Mouse (Mus musculus) thymus, postnatal 4 days (tissue): Measurements from ENCODE around the gene Bpifb3.

ENCODE experiments used
- DNase-seq: peaks from one replicate; pipeline ENCODE4 v3.0.0; 2021

Gene Bpifb3

DNA sequence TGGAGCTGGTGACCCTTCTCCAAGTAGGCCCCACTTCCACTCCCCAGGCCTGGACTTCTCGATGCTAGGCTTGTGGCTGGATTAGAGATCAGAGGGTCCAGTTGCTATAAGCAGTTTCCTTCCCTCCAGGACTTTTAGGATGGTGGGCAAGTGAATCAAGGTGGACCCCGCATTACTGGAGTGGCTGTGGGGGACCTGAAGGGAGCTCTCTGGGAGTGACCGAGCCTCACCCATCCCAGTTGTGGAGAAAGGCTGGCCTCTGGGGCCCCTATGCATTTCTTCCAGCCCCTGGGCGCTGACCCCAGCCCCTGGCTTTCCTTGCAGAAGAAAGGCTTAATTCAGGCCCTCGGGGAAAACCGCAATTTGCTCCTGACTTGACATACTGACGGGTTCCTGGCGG, at the start of gene Bpifb3:
TSS of gene Bpifb3 (plus strand) at position 301 of the 400 bp plus-strand sequence.
- no peak for DNase-seq

DNA sequence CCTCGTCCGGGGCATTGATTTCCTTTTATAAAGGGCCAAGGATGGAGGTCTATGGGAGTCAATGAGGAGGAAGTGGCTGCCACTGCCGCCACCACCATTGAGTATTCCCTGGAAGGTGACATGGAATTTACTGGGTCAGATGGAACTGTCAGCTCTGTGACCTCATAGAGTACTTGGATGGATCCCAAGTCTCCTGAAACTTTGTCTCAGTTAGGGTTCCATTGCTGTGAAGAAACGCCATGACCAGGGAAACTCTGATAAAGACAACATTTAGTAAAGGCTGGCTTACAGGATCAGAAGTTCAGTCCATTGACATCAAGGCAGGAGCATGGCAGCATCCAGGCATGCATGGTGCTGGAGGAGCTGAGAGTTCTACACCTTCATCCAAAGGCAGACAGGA, 47.0 kb upstream of the Bpifb3 start, which contains the start of gene Sun5:
TSS of gene Sun5 (minus strand) at position 101 of the 400 bp plus-strand sequence.
- DNase-seq = no peak

GRCm38 (mm10) chr2:153874745-153875144, 43.3 kb upstream of the Bpifb3 start, which contains the start of gene Bpifb2:
Bpifb2 (plus strand) TSS chr2:153875045.
- DNase-seq = no peak

DNA sequence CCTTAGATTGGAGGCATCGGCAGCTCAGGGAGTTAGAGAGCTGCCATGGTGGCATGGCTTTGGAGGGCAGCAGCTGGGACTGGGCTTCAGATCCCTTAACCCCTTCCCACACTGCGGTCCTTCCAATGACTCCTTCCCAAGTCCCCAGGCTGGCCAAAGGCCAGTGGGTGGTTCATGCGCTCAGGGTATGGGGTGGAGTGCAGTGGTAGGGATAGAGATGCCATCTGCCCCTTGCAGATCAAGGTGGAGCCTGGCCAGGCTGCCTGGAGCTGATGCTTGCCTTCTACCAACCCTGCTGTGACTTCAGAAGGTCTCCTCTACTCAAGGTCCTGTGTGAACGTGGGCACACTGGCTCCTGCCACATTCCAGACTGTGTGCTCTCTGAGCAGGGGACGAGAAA, 18.9 kb upstream of the Bpifb3 start:
- DNase-seq = no peak

DNA sequence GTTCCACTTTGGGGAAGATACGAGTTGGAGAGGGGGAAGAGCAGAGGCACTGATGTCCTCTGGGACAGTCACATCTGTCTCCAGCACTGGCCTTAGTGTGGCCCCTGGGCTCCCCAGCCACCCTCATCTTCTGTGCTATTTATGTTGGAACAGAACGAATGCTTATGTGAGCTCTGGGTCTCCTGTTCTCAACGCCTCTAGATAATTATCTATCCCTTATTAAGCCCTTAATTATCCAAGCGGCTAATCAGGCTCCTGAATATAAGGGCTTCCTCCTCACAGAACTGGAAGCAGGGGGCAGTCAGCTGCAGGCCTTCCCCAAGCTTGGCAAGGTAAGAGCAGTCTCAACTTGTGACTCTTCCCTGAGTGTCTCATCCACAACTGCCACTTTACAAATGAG, 17.9 kb upstream of the Bpifb3 start, which contains the start of gene Bpifb6:
TSS of gene Bpifb6 (plus strand) at position 301 of the 400 bp plus-strand sequence.
- DNase-seq = no peak

DNA sequence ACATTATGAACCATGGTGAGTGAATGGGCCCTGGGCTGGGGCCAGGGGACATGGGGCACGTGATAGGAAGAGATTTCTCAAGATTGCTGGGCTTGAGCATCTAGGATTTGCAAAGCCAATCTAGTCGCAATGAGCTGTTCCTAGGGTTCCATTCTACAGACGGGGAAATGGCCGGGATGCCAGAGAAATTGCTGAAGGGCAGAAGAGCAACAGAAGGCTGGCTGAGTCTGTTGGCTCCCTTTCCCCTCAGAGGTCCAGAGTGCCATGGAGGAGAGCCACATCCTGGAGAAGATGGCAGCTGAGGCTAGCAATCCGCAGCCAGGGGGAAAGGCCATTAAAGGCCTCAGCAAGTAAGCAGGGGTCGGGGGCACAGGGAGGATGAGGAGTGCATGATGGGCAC, 15.3 kb upstream of the Bpifb3 start:
- no peak for DNase-seq

DNA sequence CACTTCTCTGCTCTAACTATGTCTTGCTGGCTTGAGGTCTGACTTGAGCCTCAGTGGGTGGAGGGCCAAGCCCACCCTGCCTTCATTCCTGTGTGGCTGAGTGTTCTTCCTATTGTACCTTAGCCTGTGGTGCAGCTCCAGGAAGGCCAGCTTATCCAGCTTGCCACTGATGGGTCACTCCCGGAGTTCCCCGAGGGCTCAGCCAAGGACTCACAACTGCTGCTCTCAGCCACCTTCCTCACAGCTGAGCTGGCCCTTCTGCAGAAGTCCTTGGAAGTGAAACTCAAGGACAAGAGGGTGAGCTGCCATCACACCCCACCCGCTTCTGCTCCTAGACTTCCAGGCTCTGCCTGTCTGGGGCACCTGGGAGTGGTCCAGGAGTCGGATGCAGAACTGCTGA, 11.4 kb upstream of the Bpifb3 start:
- DNase-seq = no peak

DNA sequence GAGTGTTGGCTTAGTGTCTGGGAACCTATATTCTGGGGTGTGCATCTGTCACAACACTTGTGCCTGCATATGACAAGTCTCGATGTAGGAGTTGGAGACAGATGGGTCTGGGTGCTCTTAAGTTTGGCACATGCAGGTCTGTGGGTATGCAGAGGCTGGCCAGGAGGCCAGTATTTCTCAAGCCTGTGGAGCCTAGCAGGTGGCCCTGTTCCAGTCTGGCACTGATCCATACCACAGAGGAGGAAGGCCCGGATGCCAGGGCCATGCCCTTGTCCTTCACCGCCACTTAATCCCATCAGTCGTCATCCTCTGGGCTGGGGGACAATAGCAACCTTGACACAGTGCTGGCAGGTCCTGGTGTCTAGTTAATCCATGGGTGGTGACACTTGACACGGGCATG, 3.9 kb upstream of the Bpifb3 start:
- no peak for DNase-seq

- DNase-seq = no peak
Measured at GRCm38 (mm10) chr2:153921246-153921645, 3.2 kb downstream of the Bpifb3 start.

DNA sequence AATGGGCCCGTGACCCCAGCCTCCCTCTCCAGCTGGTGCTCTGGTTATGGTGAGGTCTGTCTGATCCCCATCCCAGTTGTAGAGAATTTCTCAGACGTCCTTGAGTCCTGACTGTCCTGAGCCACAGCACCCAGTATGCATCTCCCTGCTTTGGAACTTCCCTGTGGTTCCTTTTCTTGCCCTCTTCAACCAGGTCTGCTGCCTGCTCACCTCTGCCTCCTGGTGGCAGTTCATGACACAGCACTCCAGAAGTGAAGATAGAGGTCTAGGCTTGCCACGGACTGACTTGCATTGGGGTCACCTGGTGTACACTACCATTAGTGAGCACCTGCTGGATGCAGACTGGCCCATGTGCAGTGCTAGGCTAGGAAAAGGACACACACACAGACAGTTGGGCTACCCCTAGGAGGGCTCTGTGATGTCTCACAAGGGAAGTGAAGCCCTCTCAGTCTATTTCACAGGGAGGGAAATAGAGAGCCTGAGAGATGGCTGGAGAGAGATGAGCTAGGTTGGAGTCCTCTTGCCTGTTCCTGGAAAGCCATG, 11.9 kb downstream of the Bpifb3 start:
- peak; percentile 74 for DNase-seq

- DNase-seq = no peak
Measured at GRCm38 (mm10) chr2:153931125-153931524, 13.1 kb downstream of the Bpifb3 start.

DNA sequence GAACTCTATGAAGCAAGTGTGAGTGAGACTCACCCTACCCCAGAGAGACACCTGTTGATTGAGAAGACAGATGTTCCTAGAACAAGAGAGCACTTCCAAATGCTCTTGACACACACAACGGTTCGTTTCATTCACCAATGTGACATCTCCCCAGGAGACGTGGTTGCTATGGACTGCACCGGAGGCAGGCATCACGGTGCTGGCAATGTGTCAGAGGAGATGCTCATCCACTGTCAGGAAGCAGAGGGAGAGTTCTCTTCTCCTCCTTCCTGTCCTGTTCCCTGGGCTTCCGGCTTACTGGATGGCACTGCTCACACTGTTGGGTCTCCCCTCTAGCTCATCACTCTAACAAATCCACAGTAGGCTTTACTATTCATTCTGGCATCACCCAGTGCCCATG, 15.3 kb downstream of the Bpifb3 start:
- DNase-seq = no peak

- no peak for DNase-seq
Measured at GRCm38 (mm10) chr2:153935348-153935747, 17.3 kb downstream of the Bpifb3 start.

GRCm38 (mm10) chr2:153937843-153938242, 19.8 kb downstream of the Bpifb3 start, which contains the start of gene Bpifb4:
Bpifb4 (plus strand) TSS chr2:153938212.
- DNase-seq = no peak

DNA sequence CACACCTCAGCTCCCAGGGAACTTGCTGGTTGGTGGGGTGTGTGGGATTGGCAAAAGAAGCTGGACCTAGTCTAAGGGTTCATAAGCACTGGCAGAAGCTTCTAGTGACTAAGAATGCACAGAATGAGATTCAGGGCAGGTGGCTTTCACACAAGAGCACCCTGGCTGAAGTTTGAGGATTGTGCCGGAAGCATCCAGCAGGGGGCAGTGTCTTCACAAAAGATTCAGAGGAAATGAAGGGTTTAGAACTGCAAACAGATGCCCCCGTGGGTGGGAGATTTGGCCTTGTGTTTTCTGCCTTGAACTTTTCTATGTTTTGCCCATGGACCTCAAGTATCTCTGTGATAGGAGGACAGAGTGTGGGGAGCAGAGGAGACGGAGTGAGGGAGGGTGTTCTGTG, 25.5 kb downstream of the Bpifb3 start:
- DNase-seq = peak; percentile 73

DNA sequence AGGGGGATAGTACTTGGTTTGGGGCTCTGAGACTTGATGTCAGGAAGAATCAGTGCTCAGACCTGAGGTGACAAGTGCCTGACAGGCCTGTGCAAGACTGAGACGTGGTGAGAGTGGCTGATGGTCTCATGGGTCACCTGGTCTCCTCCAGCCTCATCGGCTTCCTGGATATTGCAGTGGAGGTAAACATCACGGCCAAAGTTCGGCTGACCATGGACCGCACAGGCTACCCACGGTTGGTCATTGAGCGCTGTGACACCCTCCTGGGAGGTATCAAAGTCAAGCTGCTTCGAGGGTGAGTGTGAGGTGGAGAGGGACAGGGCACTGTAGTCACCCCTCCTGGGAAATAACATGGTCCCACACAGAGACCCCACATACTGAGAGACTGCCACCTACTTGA, 26.5 kb downstream of the Bpifb3 start:
- no peak for DNase-seq

DNA sequence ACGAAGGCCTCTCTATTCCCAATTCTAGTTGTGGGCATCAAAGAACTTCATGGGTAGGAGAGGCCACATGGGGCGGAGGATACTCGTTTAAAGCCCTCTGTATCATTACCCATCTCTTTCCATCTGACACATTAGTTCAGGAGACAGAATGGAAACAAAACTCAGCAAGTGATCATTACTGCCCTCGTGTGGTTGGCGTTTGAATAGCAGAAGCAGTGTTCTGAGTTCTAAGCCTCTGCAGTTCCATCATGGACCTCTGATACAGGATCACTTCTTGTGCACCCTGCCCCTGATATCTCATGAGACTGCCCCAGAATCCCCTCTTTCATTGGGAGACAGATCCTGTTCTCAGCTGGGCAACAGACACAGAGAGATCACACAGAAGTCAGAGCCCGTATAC, 34.9 kb downstream of the Bpifb3 start:
- DNase-seq = peak; percentile 78

DNA sequence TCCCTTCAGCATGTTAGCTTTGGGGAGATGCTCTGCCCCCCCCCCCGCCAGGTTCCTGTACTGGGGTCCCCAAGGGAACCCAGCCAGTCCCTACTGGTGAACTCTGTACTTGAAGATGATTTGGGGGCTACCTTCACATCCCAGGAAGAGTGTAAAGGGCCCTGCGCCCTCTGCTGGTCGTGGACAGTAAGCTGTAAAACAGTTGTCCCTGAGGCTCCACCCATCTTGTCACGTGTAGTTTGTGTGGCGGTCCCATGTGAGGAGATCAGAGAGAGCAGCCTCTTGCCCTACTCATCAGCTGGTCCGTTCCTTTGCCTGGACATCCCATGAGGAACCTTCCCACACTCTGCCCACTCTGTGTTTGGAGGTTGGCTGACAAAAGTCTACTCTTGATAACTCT, 35.8 kb downstream of the Bpifb3 start:
- DNase-seq = peak; percentile 81

GRCm38 (mm10) chr2:153962821-153963331, 44.8 kb downstream of the Bpifb3 start:
- no peak for DNase-seq

DNA sequence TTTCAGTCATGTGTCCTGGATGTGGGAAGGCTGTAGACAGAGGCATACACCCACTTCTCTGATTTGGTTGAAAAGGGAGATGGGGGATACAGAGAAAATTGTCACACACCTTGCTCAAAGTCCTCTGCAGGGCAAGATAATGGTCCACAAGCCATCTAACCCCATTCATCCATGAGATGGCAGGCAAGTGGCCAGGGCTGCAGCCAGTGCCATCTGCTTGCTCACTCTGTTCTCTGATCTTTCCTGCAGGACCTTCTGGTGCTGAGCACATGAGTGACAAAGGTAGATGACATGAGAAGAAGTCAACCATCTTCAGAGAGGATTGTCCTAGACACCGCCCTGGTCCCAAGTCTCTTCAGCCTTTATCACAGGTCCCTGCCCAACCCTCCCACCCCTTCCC, 45.3 kb downstream of the Bpifb3 start:
- DNase-seq = no peak

GRCm38 (mm10) chr2:153970221-153970620, 52.2 kb downstream of the Bpifb3 start:
- no peak for DNase-seq

GRCm38 (mm10) chr2:153974582-153974981, 56.6 kb downstream of the Bpifb3 start, which contains the start of gene Bpifa6:
Bpifa6 (plus strand) TSS chr2:153974945.
- no peak for DNase-seq
